Mouse (Mus musculus) right cerebral cortex, postnatal 36 days (tissue): ENCODE measurements around the gene Gm9573.
A peak's percentile ranks its signal among the peaks of the same experiment; 100 is the strongest.

Source experiments
- DNase-seq, 2 experiments: peaks; one replicate each; pipeline ENCODE4 v3.0.0; 2022; ENCODE audit warnings: low spot score in 2 of 2, mixed read lengths in 1 of 2

Gm9573 gene

DNA sequence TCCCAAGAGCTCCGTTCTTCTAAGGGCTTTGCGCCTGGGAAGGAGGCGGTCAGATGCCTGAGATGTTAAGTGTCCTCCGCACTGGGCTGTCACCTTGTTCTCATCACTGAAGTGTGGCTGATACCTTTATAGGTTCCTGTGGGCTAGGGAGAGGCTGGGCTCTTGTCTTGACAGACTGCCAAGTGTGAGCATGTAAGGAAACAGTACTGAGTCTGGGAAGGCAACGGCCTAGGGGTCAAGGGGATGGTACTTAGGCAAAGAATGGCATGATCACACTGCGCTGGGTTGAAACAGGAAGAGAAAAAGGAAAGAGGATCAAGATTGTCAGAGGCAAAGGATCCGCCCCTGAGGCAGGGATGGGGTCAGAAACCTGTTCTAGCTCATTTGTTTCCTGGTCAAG lies at the start of gene Gm9573:
Gene Gm9573, minus strand, starts transcription at position 101 of the 400 bp plus-strand sequence.
- DNase-seq = no peak

DNA sequence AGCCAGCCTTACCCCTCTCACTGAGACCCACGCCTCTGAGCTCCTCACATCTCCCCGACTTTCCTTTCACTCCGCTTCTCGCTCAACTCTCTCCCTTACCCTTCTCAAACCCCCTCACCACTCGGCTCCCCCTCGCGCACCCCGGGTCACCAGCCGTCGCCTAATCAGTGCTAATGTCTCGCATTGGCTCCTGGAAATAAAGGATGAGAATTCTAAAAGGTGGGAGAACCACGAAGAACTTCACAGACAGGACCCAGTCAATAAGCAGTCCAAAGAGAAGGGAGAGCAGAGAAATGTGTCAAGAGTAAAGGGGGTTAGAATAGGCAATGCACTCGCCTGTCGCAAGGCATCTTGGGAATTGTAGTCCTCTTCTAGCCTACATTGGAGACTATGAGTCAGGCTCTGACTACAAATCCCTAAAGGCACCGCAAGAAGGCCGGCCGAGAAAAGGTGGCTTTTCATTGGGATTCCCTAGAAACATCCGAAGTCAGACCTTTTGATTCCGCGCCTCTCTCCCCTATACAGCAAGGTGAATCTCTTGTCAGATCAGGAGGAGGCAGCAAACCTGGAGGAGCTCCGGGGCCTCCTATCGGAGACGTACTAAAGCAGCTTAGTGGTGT lies 47.1 kb upstream of the Gm9573 start, which contains the start of gene Gtf2h4:
Gene Gtf2h4, minus strand, starts transcription at position 324 of the 620 bp plus-strand sequence.
- peak; percentile 86 to 94 for DNase-seq

DNA sequence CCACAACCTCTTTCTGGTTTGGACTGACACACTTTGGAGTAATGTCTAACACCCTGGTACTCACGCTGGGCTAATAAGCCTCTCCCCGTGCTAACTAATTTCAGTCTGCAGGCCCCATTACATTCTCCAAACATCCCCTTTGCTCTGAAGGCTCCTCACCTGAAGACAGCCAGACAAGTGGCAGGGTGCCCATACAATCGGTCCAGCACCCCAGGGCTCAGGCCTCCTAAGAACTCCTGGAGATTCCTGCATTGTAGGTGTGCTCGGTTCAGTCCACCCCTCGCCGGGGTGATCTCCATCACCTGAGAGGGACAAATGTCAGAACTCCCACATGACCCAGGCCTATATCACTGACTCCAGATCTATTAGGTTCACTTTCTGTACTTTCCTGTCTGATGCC lies 46.1 kb upstream of the Gm9573 start:
- DNase-seq = no peak

DNA sequence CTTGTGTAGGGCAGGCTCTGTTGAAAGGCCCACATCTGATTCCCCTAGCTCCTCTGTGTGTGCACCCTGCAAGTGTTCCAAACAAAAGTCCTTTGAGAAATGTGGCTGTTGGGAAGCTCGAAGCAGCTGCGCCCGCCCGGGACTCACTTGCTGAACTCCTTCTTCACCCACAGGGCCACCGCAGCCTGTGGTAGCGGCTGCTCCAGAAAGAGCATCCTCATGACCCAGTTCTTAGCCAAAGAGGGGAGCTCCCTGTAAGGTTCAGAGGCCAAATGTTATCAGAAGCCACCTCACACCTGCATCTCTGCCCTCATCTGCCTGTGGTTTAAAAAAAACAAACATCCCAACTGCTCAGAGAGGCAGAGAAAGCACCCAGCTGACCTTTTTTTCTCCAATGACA lies 45.4 kb upstream of the Gm9573 start:
- DNase-seq = no peak

DNA sequence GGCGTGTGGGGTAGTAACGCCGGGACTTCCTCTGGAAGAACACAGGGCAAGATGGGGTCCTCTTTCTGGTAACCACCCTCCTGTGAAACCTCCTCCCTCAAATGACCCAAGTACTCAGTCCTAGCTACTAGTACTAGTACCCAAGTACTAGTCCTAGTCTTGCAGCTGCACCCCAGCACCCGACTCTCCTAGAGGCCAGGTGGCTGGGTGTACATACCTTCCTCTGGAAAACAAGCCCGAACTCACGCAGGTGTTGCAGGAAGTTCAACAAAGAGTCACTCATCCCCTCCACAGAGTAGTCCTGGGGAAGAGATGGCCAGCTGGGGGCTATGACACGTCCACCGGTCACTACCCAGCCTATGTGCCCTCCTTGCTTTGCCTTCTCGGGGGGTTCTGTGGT lies 43.3 kb upstream of the Gm9573 start:
- DNase-seq = no peak

DNA sequence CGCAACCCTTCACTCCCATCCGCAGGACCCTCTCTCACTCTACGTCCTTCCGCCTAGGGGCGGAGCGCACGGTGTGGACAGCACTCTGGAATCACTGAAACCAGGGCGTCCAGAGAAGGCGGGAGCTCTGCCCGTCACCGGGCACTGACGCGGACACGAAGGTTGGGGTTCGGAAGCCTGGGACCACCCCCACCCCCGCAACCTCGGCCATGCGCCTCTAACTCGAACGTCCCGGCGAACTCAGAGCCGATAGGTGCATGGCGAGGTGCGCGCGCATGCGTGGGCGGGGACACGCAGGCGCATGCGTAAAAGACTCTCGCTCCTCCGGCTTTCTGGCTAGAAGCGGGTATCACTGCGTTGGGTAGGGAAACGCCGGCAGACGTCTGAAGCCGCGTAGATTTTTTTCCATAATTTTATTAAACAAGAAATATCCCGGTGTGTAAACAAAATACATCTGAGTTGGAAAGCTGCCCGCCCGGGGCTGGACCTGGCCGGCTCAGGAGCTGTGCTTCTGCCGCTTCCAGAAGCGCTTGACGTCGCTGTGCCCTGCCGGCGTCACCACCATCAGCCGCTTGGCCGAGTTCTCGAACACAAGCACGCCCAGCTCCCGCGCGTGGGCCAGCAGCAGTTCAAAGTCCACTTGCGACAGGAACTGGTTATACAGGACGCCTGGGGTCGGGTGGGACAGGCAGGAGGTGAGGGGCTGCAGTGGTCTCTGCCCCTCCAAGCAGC lies 41.1 kb upstream of the Gm9573 start, which contains the start of gene Vars2:
Gene Vars2, minus strand, starts transcription at position 259 of the 732 bp plus-strand sequence.
- peak; percentile 96 for DNase-seq

DNA sequence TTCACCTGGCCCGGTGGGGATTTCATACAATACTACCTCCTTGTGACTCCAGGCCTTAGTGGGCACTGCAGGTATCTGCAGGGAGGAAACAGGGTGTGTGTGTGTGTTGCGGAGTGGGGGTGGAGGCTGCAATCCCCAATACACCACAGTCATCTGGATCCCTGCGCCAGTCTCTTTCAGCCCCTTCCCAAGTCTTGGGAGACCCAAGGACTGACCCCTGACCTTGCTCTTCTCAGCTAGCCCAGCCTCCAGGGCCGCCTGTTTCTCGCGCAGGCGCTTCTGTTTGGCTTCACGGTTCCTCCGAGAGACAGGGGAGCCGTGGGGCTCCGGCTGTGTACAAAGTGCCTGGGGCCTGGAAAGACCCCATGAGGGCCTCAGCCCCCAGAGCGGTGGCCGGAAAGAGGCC lies 40.4 kb upstream of the Gm9573 start:
- no peak for DNase-seq

DNA sequence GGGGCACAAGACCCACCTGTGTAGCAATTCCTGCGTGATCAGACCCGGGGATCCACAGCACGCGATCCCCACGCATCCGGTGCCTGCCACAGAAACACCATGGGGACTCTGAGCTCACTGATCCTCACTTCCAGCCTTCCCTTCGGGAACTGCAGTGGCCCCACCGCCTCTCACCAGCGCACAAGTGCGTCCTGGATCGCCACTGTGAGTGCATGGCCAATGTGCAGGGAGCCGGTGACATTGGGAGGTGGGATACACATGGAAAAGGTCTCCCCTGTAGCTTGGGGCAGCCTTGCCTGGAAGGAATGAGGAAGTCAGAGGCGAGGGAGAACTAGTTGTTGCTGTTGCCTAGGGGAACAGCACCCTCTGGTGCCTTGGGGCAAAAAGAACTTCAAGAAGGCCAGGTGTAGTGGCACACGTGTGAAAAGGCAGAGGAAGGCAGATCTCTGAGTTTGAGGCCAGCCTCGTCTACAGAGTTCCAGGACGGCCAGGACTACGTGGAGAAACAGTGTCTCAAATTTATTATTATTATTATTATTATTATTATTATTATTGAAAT lies 39.6 kb upstream of the Gm9573 start:
- DNase-seq = peak in 1 of 2 experiments; percentile 32

DNA sequence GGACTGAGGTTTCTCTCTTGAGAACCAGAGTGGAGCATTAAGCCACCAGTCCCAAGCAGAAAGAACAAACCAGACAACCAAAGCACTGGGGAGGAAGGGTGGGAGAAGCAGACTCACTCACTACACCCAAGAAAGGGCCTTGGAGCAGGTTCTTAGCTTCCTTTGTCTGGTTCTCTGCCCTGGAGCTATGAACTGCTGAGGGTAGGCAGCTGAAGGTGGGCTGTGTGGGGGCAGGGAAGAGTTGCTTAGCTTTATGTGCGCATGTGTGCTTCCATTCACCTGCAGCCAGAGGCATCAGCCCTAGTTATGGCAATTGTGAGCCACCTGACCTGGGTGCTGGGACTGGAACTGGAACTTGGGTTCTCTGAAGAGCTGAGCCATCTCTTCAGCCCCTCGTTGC lies 26.6 kb upstream of the Gm9573 start:
- DNase-seq = no peak

DNA sequence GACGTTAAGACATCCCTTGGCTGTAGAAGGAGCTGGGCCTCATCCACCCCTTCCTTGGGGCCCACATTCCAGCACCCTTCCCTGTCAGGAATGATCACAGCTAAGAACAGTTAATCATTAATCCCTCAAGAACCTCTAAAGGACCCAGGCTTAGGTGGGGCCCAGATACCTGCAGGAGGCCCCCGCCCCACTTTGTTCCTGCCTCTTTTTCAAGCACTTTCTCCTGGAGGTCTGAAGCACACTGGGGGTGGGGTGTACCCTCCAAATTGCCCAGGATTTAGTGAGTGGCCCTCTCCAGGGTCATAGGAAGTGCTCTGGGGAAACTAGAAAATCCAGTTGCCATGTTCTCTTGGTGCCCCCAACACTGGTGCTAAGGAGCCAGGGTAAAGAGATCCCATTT lies 23.0 kb upstream of the Gm9573 start:
- no peak for DNase-seq

DNA sequence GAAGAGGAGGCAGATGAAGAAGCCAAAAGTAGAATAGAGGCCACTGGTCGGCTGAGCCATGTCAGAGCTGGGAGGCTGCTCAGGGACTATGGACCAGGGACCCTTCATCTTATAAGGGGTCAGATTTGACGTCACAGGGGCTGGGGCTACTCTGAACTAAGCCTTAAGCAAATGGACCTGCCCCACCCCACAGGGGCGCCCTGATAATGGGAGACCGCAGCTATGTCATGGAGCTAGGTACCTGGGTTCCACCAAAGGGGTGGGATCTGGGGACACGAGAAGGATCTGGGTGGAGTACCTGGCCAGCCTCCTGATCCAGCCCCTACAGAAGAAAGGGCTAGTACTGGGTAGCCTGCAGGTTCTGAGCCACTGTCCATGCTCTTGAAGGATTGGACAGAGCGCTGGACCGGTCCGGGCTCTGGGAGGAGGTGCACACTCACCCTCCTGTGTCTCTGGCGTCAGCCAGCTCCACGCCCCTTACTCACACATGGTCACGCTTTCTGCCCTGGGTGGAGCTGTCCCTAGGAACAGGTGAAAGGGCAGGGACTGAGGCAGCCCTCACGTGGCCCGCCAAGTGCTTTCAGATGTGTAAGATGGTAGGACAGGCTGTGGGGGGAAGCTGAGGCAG lies 17.3 kb upstream of the Gm9573 start, which contains the start of gene Mucl3:
Gene Mucl3, minus strand, starts transcription at position 87 of the 628 bp plus-strand sequence.
- DNase-seq = no peak

DNA sequence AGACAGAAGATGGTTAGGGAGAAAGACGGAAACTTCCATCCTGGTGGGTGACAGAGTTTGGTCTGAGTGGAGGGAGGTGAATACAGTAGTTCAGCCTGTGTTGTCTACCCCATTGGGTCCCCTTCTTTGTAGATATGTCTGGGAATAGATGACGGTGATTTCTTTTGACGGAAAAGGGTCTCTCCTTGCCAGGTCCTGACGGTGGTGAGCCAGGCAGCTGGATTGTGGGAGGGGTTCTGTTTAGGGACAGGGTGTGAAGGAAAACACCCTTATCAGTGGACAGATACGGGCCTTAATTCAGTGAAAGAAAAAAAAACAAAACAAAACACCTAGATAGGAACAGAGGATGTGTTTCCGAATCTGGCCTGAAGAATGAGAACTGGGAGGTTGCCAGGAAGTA lies 12.9 kb upstream of the Gm9573 start:
- no peak for DNase-seq

DNA sequence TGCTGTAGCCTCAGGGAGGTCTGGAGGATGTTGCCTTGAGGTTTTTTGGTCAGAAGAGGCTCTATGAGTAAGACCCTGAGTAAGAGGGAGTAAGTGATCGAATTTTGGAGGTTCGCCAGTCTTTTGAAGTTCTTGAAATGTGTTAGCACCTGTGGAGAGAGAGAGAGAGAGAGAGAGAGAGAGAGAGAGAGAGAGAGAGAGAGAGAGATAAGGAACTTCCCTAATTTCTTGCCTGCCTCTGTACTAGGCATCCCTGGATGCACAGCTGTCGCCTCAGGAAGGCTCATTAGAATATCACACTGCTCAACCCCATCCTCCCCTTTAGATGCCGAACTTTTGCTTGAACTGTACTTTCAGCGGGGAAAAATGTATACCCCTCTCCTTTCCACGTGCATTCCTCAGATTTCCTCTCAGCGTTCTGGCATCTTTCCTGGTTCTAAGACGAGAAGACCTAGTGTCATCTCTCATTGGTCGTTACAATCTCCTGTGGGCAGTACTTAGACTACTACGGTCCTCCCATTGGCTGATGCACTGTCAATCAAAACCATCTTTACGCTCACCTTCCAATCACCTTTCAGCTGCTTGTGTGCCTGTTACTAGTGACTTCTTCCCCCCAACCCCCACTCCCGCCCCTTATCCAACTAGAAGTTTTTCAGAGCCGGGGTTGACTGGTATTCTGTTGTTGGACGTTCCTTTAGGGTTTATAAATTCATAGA lies 12.2 kb upstream of the Gm9573 start:
- DNase-seq = no peak

DNA sequence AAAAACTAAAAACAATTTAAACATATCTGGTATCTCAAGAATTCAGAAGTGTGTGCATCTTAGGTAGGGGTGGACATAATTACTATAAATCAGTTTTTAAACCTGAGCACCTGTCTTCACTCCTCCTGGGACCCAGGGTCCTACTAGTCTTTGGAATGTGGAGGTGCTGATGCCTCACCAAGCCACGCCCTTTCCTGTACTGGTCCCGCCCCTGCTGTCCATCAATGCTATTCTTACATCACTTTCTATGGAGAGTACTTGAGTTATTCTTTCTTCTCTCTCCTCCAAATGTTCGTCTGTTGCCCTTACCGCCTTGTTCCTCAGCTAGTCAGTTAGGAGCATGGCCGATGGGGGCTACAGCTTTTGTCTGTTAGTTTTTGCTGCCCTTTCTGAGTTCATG lies 9.9 kb upstream of the Gm9573 start:
- peak in 1 of 2 experiments; percentile 38 for DNase-seq

DNA sequence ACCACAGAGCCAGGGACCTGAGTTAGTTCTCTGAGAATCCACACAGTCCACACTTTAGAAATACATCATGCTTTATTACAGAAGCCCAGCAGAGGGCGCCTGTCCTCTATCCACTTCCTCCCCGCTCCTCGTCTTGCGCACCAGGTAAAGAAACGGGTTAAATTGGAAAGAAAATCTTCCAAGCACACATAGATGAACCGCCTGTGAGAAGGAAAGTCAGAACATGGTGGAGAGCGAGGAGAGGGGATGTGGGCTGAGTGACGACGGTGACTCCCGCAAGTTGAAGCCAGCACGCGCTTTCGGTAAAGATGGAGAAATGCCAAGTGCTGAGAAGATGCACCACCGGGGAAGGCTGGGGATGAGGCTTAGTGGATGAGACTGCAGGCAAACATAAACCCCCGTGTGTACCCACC lies 9.3 kb upstream of the Gm9573 start:
- DNase-seq = peak; percentile 66 to 81

DNA sequence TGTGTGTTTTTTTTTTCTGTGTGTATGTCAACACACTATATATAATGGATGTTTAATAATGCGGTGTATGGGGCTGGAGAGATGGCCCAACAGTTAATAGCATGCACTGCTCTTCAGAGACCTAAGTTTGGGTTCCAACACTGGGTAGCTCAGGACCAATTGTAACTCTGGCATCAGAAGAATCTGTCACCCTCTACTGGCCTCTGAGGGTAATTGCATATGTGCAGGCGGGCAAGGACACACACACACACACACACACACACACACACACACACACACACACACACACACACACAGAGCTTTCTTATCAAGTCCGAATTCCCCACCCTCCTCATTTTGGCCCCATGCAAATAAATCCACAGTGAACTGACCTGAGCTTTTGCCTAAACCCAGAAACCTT lies 8.8 kb upstream of the Gm9573 start:
- no peak for DNase-seq

DNA sequence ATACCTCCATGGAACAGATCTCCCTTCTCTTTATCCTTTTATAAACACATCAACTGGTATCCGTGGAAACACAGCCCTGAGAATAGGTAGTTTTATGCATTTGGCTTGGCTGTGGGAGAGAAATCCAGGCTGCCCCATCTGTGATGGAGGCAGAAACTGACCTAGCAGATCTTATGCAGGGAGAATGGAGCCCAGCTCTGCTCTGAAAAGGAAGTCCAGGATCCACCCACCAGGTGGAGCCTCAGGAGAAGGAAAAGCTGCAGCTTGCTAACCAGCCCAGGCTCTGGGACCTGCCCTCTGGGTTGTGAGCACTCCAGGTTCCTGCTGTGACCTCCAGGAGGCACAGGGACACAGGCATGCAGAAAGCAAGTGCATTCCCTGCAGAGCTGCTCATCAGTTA lies 7.6 kb upstream of the Gm9573 start:
- peak; percentile 46 to 72 for DNase-seq

DNA sequence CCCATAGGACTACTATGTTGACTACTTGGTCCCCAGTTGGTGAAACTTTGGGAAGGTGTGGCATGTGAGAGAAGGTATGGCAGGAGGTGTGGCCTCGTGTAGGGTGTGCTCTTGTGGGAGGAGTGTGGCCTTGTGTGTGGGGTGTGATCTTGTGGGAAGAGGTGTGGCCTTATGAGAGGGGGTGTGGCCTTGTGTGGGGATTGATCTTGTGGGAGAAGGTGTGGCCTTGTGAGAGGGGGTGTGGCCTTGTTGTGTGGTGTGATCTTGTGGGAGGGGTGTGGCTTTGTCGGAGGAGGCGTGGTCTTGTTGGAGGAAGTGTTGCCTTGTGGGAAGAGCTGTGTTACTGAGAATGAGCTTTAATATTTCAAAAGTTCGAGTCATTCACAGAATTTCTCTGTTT lies 9.3 kb downstream of the Gm9573 start:
- no peak for DNase-seq

DNA sequence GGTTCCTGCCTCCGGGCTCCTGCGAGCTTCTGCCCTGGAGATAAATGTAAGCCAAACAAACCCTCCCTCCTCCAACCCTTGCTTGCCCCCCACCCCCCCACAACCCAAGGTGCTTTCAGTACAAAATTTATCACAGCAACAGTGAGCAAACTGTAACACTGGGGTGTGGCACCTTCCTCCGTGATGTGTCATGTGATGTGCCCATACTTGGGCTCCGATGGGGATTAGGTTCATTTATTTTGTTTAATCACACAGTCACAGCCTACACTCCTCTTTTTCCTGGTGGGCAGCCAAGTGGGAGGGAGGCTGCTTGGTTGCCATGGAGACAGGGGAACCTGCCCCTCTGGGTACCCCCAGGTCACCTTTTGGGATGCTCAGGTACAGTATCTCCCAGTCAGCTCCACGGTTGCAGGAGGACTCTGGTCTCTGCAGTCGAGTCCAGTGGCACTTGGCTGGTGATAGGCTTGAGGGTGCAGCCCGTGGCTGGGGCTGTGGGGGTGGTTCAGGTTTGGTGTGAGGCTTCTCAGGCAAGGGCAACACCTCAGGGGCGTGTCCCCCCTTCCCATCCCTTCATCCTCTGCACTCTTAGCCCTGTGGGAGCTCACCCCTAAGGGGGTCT lies 24.6 kb downstream of the Gm9573 start:
- DNase-seq = no peak

DNA sequence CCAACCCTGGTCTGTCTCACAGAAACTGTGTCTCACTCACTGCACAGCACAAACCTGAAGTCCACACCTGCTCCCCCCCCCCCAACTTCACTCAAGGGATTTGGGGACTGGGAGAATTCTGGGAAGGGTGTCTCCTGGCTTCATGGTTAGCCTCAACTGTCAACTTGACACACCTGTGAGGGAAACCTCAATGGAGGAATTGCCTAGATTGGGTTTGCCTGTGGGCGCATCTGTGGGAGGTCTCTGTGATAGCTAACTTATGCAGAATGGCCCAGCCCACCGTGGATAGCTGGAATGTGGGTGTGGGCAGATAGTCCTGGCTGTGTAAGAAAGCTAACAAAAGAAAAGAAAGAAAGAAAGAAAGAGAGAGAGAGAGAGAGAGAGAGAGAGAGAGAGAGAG lies 25.2 kb downstream of the Gm9573 start, which contains the start of gene Sfta2:
Gene Sfta2, plus strand, starts transcription at position 301 of the 400 bp plus-strand sequence.
- no peak for DNase-seq

DNA sequence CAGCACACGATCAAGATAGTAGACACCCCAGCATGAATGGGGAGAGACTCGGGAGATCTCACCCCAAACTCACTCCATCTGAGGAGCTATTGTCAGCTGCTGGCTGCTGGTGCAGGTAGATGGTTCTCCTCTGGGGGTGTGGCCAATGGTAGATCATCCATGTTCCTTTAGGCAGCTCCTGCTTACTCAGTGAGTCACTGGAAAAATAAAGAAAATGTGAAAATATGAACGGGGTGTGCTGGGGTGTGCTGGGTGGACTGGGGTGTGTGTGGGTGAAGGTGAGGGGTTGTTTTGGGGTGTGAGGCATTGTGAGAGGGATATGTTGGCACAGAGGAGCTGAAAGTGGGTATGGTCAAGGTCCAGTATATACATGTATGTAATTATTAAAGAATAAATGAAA lies 29.0 kb downstream of the Gm9573 start:
- no peak for DNase-seq
